Mouse (Mus musculus) CH12.LX (cell line): ENCODE measurements at regions not wholly inside any gene's neighbourhood (a gene's known extent, or its start where the extent isn't known, plus 50 kb on each side); places are given as distances from the start of the nearest gene placed in this dataset.

ENCODE experiments used
- DNase-seq: peaks from one replicate; pipeline ENCODE4 v3.0.0-alpha.2; 2013; ENCODE audit errors: extremely low read depth
- H3K27ac ChIP-seq: 2 replicates; pipeline ENCODE4 v1.5.1; 2012; ENCODE audit warnings: low read depth, mild to moderate bottlenecking, control low read depth, moderate library complexity; ENCODE audit not compliant: insufficient read depth
- H3K27me3 ChIP-seq: replicated peaks from 2 replicates; pipeline ENCODE3; 2012; ENCODE audit warnings: inconsistent platforms
- H3K36me3 ChIP-seq, 2 experiments: replicated peaks in 1 of 2; 2 replicates each; pipeline versions ENCODE3 to v1.6.1; 2012; ENCODE audit warnings: inconsistent platforms in 1 of 2, low read length in 1 of 2, mild to moderate bottlenecking in 1 of 2, mixed read lengths in 1 of 2, moderate library complexity in 1 of 2; ENCODE audit not compliant: control insufficient read depth in 1 of 2, insufficient read depth in 1 of 2
- H3K4me1 ChIP-seq, 2 experiments: 2 replicates each; pipeline ENCODE4 v1.6.1; 2012; ENCODE audit warnings: inconsistent platforms in 1 of 2, moderate library complexity in 1 of 2; ENCODE audit not compliant: insufficient read depth in 2 of 2, control insufficient read depth in 1 of 2
- H3K4me2 ChIP-seq: 2 replicates; pipeline ENCODE4 v1.6.1; 2012; ENCODE audit warnings: low read depth, mild to moderate bottlenecking, control low read depth; ENCODE audit not compliant: poor library complexity, insufficient read depth, severe bottlenecking
- H3K4me3 ChIP-seq, 3 experiments: fragments of 150-350 bp in 1 of 3; sonication (generic) in 1 of 3; replicated peaks in 1 of 3; 2 replicates each; pipeline versions ENCODE3 to v1.5.1; 2011 to 2012; ENCODE audit warnings: low read depth in 2 of 3, low read length in 2 of 3, mild to moderate bottlenecking in 2 of 3, moderate library complexity in 2 of 3, control low read depth in 1 of 3, improper control_type of control experiment in 1 of 3, inconsistent platforms in 1 of 3, mixed read lengths in 1 of 3; ENCODE audit not compliant: poor library complexity in 1 of 3
- H3K79me2 ChIP-seq: replicated peaks from 2 replicates; pipeline ENCODE4 v1.6.1; 2012; ENCODE audit warnings: mild to moderate bottlenecking, moderate library complexity; ENCODE audit not compliant: control insufficient read depth, poor library complexity, insufficient read depth, severe bottlenecking; ENCODE audit errors: extremely low read depth
- H3K9ac ChIP-seq: 2 replicates; pipeline ENCODE4 v1.6.1; 2012; ENCODE audit warnings: low read depth, mild to moderate bottlenecking, control low read depth, moderate library complexity; ENCODE audit not compliant: insufficient read depth
- H3K9me3 ChIP-seq: replicated peaks from 2 replicates; pipeline ENCODE3; 2012; ENCODE audit warnings: low read length, inconsistent platforms, mixed read lengths
- E2F4 ChIP-seq: IDR thresholded peaks from 2 replicates; pipeline ENCODE4 v1.6.1; 2011; ENCODE audit warnings: low read depth, low read length, improper control_type of control experiment; ENCODE audit not compliant: insufficient replicate concordance
- EP300 ChIP-seq: IDR thresholded peaks from 2 replicates; pipeline ENCODE4 v1.6.1; 2011; ENCODE audit warnings: low read length, improper control_type of control experiment
- GABPA ChIP-seq: IDR thresholded peaks from 2 replicates; pipeline ENCODE4 v1.6.1; 2012; ENCODE audit warnings: low read depth, low read length, improper control_type of control experiment, inconsistent platforms; ENCODE audit not compliant: insufficient replicate concordance
- JUN ChIP-seq: IDR thresholded peaks from 2 replicates; pipeline ENCODE4 v1.6.1; 2011; ENCODE audit warnings: low read depth, mild to moderate bottlenecking, low read length, improper control_type of control experiment, moderate library complexity; ENCODE audit not compliant: insufficient read depth
- KAT2A ChIP-seq: IDR thresholded peaks from 2 replicates; pipeline ENCODE4 v1.6.1; 2012; ENCODE audit warnings: low read length, improper control_type of control experiment, inconsistent platforms; ENCODE audit not compliant: insufficient replicate concordance
- MAFK ChIP-seq: IDR thresholded peaks from 2 replicates; pipeline ENCODE4 v1.6.1; 2011; ENCODE audit warnings: low read length, improper control_type of control experiment; ENCODE audit not compliant: insufficient replicate concordance
- MEF2A ChIP-seq: IDR thresholded peaks from 2 replicates; pipeline ENCODE4 v1.6.1; 2014; ENCODE audit warnings: low read depth, mild to moderate bottlenecking, inconsistent platforms, low read length, improper control_type of control experiment, borderline replicate concordance
- NELFE ChIP-seq: IDR thresholded peaks from 2 replicates; pipeline ENCODE4 v1.6.1; 2011; ENCODE audit warnings: low read depth, low read length, improper control_type of control experiment
- NRF1 ChIP-seq: IDR thresholded peaks from 2 replicates; pipeline ENCODE4 v1.6.1; 2014; ENCODE audit warnings: low read depth, mild to moderate bottlenecking, inconsistent platforms, low read length, improper control_type of control experiment, moderate library complexity
- SIN3A ChIP-seq: IDR thresholded peaks from 2 replicates; pipeline ENCODE4 v1.6.1; 2012; ENCODE audit warnings: low read length, improper control_type of control experiment, inconsistent platforms
- SMC3 ChIP-seq: IDR thresholded peaks from 2 replicates; pipeline ENCODE4 v1.6.1; 2011; ENCODE audit warnings: low read depth, low read length, improper control_type of control experiment
- UBTF ChIP-seq: IDR thresholded peaks from 2 replicates; pipeline ENCODE4 v1.6.1; 2012; ENCODE audit warnings: low read depth, mild to moderate bottlenecking, inconsistent platforms, low read length, improper control_type of control experiment, moderate library complexity
- USF2 ChIP-seq: conservative IDR thresholded peaks from 2 replicates; pipeline ENCODE4 v1.6.1; 2011; ENCODE audit warnings: low read depth, low read length, improper control_type of control experiment
- ZKSCAN1 ChIP-seq: IDR thresholded peaks from 2 replicates; pipeline ENCODE4 v1.6.1; 2012; ENCODE audit warnings: low read depth, inconsistent platforms, low read length, improper control_type of control experiment, borderline replicate concordance
- dilution Hi-C: fragments of 300-500 bp; cut with MboI; formaldehyde crosslinking; loops from 2 replicates; pipeline ENCODE4 v1.14.3; 2020; ENCODE audit warnings: low sequenced_read_pairs; ENCODE audit not compliant: extremely low pct_unique_long_range_greater_than_20kb, extremely low pct_ligation_motif_present
- in situ Hi-C: fragments of 300-500 bp; cut with MboI; formaldehyde crosslinking; loops from 3 replicates; pipeline ENCODE4 v1.14.3; 2019; ENCODE audit warnings: low sequenced_read_pairs, low pct_ligation_motif_present, low pct_unique_long_range_greater_than_20kb, mixed read lengths

DNA sequence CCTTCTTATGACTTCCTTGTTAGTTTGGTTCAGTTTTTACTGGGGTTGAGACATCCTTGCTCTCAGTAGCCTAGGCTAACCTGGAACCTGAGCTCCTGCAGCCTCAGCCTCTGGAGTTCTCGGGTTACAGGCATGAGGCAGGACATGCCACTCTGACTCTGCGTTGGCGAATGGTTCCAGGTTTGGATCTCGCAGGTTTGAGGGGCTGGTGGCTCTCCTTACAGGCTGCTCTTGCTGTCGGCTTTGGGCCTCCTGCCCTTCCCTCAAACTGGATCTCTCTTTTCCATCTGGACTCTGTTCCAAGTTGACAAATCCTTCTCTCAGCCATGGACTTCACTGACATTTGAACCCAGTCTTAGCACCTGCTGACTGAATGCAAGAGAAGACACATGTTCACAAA lies 325.4 kb downstream of the Zfp706 start:
- no peaks in the 10 kb centered on the region for H3K79me2 ChIP-seq
- dilution Hi-C loops (no loop called here), in situ Hi-C loops (no loop called here)
- no peaks in the 10 kb centered on the region for H3K27me3 ChIP-seq
- no peak overlapping the region for H3K27ac ChIP-seq
- no peak overlapping the region for H3K4me3 ChIP-seq
- H3K4me2 ChIP-seq, result no peak overlapping the region
- DNase-seq, result no peak
- H3K36me3 ChIP-seq, result no peaks in the 10 kb centered on the region
- H3K4me1 ChIP-seq, result peaks cover 3 to 25% of the 10 kb centered on the region in 2 experiments; a peak in 2 of 4 replicates
- no peak overlapping the region for H3K9ac ChIP-seq
- H3K9me3 ChIP-seq, result no peaks in the 10 kb centered on the region
- no peak for TF ChIP-seq UBTF
- TF ChIP-seq USF2, result no peak
- no peak for TF ChIP-seq SMC3
- TF ChIP-seq E2F4, result no peak
- no peak for TF ChIP-seq NRF1
- TF ChIP-seq ZKSCAN1, result no peak
- TF ChIP-seq KAT2A, result no peak
- no peak for TF ChIP-seq MEF2A
- no peak for TF ChIP-seq NELFE
- TF ChIP-seq JUN, result no peak

DNA sequence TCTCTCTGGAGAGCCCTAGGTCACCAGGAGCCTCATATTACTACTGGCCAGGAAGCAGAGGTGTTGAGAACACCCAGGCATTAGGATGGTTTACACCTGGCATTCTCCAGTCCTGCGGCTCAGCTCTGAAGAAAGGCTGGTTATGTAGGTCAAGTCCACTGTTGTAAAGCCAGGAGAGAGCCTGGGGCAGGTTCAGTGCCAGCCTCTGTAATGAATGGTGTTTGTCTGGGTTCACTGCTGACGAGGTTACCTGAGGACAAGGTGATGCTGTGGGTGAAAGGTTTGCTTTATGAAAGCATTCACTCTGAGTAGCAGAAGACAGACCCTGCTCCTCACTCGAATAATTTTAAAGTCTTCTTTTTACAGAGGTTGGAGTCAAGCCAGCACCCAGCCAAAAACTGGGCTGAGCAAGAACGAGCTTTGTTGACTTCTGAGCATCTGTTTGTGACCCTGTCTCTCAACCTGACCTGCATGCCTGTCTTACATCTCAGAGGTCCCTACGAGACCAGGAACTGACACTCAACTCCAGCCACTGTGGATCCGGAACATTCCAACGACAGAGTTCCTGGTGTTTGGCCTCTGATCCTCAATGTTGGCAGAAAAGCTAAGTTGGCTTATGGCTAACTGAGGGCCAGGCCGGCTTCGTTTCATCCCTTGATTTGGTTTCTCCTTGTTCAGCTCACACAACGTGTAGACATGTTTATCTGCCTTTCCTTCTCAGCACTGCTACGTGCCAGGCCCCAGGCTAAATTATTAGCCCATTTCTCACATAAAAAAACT lies 327.0 kb downstream of the Zfp706 start:
- Histone ChIP-seq H3K4me3 (no peak overlapping the region), H3K4me2 (no peak overlapping the region), H3K9me3 (no peaks in the 10 kb centered on the region), H3K79me2 (no peaks in the 10 kb centered on the region), H3K27ac (no peak overlapping the region), H3K27me3 (no peaks in the 10 kb centered on the region), H3K4me1 (peaks cover 3 to 25% of the 10 kb centered on the region in 2 experiments; a peak in 2 of 4 replicates), H3K9ac (no peak overlapping the region), H3K36me3 (no peaks in the 10 kb centered on the region)
- TF ChIP-seq SIN3A (no peak), SMC3 (no peak), EP300 (no peak)
- dilution Hi-C loops, result no loop called here
- DNase-seq, result no peak
- in situ Hi-C loops, result no loop called here

- Histone ChIP-seq H3K4me1 (peaks cover 2 to 21% of the 10 kb centered on the region in 2 experiments; a peak in 2 of 4 replicates), H3K9ac (no peak overlapping the region), H3K79me2 (no peaks in the 10 kb centered on the region), H3K36me3 (no peaks in the 10 kb centered on the region), H3K27ac (no peak overlapping the region), H3K4me3 (no peak overlapping the region), H3K9me3 (no peaks in the 10 kb centered on the region), H3K27me3 (no peaks in the 10 kb centered on the region), H3K4me2 (no peak overlapping the region)
- DNase-seq, result no peak
- in situ Hi-C loops (no loop called here), dilution Hi-C loops (no loop called here)
- TF ChIP-seq MAFK, result no peak
- TF ChIP-seq UBTF, result no peak
- no peak for TF ChIP-seq GABPA
Observed at GRCm38 (mm10) chr15:36679577-36679976, 328.0 kb downstream of the Zfp706 start.
